Mouse (Mus musculus): ENCODE measurements around the gene Elp5. TPM values are rescaled to one million over a fixed set of nuclear protein-coding genes. Genes with fewer than 3 reads are reported as not detected.

Gene Elp5
- polyA plus RNA-seq, 1 experiment from 2014 or later, result 124 TPM

DNA sequence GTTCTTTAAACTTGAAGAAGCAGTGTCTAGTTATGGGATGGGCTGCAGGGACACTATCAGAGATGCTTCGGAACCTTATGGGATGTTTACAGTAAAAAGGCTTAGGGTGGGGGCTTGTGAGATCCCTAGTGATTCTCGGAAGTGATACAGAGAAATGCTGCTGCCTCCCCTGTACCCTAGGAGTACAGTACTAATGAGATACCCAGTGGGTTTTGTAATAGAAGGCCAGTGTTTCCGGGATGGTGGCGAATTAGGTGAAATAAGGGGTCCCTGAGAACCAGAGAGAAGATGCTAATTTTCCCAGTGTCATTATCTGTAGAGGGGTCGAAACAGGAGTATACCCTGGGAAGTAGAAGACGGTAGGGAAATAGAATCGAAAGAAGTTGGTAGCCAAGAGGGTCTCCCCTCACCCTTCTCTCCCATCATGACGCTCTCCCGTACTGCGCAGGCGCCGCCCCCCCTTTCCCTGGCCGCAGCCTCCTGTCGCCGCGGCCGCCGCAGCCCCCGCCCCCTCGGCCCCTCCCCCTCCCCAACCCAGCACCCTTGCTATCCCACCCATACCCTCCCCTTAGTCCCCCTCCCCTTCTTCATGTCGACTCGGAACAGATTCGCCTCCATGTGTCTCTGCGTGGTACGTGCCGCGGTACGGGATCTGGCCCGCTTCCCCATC lies 41.3 kb upstream of the Elp5 start:
- peak overlapping the region; percentile 55 for H3K9ac ChIP-seq (replicated peaks; ENCODE audit: low read length)
- H3K4me3 ChIP-seq (ENCODE audit: low read length), result peak overlapping the region; percentile 36
- H3K36me3 ChIP-seq (ENCODE audit: insufficient read depth, low read length), result no peaks in the 10 kb centered on the region
- ATAC-seq (ENCODE audit: low FRiP score, low TSS enrichment), result no peak
- H3K27ac ChIP-seq (ENCODE audit: low read length), result no peak overlapping the region
- H3K27me3 ChIP-seq (ENCODE audit: insufficient read depth, low read length), result no peaks in the 10 kb centered on the region
- H3K4me2 ChIP-seq (replicated peaks; ENCODE audit: low read depth, low read length), result peak overlapping the region; percentile 61
- H3K4me1 ChIP-seq (ENCODE audit: insufficient read depth, low read length), result peaks cover 63% of the 10 kb centered on the region
- 14% methylated on average over 9 of the region's 29 CpGs for WGBS
- H3K9me3 ChIP-seq (ENCODE audit: low read length), result no peaks in the 10 kb centered on the region

DNA sequence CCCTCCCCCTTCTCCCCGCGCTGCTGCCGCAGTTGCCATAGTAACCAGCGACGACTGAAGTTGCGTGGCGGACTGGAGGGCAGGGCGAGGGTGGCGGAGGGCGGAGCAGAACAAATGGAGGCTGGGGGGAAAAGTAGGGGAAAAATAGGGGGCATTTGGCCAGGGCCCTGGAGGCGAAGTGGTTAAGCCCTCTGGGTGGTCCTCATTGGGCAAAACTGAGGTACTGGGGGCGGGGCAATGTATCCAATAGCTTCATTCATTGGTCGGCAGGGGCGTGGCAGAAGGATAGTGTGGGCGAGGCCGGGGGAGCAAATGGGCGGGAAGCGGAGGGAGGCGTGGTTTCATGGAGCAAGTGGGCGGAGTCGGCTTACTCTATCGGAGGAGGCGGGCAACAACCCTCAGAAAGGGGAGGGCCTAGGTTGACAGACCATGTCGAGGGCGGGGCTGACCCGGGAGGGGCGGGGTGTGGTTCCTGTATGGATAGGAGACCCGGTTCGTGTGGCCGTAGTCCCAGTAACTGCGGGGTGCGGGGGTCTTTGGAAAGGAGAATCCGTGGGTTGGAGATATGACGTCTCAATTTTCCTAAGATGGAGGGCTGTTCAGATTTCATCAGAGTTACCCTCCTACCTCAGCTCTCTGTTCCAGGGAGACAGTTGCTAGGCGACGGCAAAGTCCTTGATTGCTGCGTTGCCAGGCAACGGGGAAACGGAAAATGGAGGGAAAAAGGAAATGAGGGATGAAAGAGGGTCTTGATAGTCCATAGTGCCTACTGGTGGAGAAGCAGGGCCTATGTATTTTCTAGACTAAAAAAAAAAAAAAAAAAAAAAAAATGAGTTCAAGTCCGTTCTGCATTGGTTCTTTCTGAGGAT lies 39.2 kb upstream of the Elp5 start:
- peak overlapping the region; percentile 27; the same call in 1 of the 2 replicates for H3K9ac ChIP-seq (replicated peaks; ENCODE audit: low read length)
- peak overlapping the region; percentile 74 for H3K4me3 ChIP-seq (ENCODE audit: low read length)
- peak overlapping the region; percentile 94 for H3K4me2 ChIP-seq (replicated peaks; ENCODE audit: low read depth, low read length)
- H3K36me3 ChIP-seq (ENCODE audit: insufficient read depth, low read length), result no peaks in the 10 kb centered on the region
- WGBS, result 2% methylated on average over 40 of the region's 40 CpGs
- peak overlapping the region; percentile 78 for H3K27ac ChIP-seq (ENCODE audit: low read length)
- peak; percentile 67 for ATAC-seq (ENCODE audit: low FRiP score, low TSS enrichment)
- H3K4me1 ChIP-seq (ENCODE audit: insufficient read depth, low read length), result peaks cover 59% of the 10 kb centered on the region
- H3K27me3 ChIP-seq (ENCODE audit: insufficient read depth, low read length), result no peaks in the 10 kb centered on the region
- no peaks in the 10 kb centered on the region for H3K9me3 ChIP-seq (ENCODE audit: low read length)

GRCm38 (mm10) chr11:70020731-70021263 lies 38.5 kb upstream of the Elp5 start:
- Histone ChIP-seq H3K9me3 (ENCODE audit: low read length) (no peaks in the 10 kb centered on the region), H3K9ac (replicated peaks; ENCODE audit: low read length) (peak overlapping the region; percentile 27; the same call in 1 of the 2 replicates), H3K27me3 (ENCODE audit: insufficient read depth, low read length) (no peaks in the 10 kb centered on the region), H3K4me3 (ENCODE audit: low read length) (peak overlapping the region; percentile 74), H3K36me3 (ENCODE audit: insufficient read depth, low read length) (no peaks in the 10 kb centered on the region), H3K27ac (ENCODE audit: low read length) (peak overlapping the region; percentile 88), H3K4me1 (ENCODE audit: insufficient read depth, low read length) (peaks cover 52% of the 10 kb centered on the region), H3K4me2 (replicated peaks; ENCODE audit: low read depth, low read length) (peak overlapping the region; percentile 94)
- WGBS, result under 1% methylated on average over 8 of the region's 8 CpGs
- ATAC-seq (ENCODE audit: low FRiP score, low TSS enrichment), result peak; percentile 89

GRCm38 (mm10) chr11:70020022-70020631 lies 37.8 kb upstream of the Elp5 start:
- Histone ChIP-seq H3K9ac (replicated peaks; ENCODE audit: low read length) (peak overlapping the region; percentile 85), H3K27ac (ENCODE audit: low read length) (peak overlapping the region; percentile 88)

GRCm38 (mm10) chr11:70019495-70020021 lies 37.2 kb upstream of the Elp5 start:
- Histone ChIP-seq H3K27ac (ENCODE audit: low read length) (peak overlapping the region; percentile 88), H3K9ac (replicated peaks; ENCODE audit: low read length) (peak overlapping the region; percentile 85), H3K9me3 (ENCODE audit: low read length) (no peaks in the 10 kb centered on the region), H3K4me2 (replicated peaks; ENCODE audit: low read depth, low read length) (peak overlapping the region; percentile 94), H3K4me3 (ENCODE audit: low read length) (peak overlapping the region; percentile 74), H3K4me1 (ENCODE audit: insufficient read depth, low read length) (peaks cover 58% of the 10 kb centered on the region), H3K36me3 (ENCODE audit: insufficient read depth, low read length) (no peaks in the 10 kb centered on the region), H3K27me3 (ENCODE audit: insufficient read depth, low read length) (no peaks in the 10 kb centered on the region)
- ATAC-seq (ENCODE audit: low FRiP score, low TSS enrichment), result no peak
- WGBS, result 0% methylated on average over 1 of the region's 2 CpGs

More at GRCm38 (mm10) chr11:70020022-70020631, 37.8 kb upstream of the Elp5 start:
- no peaks in the 10 kb centered on the region for H3K9me3 ChIP-seq (ENCODE audit: low read length)
- no peak for ATAC-seq (ENCODE audit: low FRiP score, low TSS enrichment)
- H3K27me3 ChIP-seq (ENCODE audit: insufficient read depth, low read length), result no peaks in the 10 kb centered on the region
- WGBS, result 21% methylated on average over 8 of the region's 8 CpGs
- H3K4me1 ChIP-seq (ENCODE audit: insufficient read depth, low read length), result peaks cover 53% of the 10 kb centered on the region
- H3K4me3 ChIP-seq (ENCODE audit: low read length), result peak overlapping the region; percentile 74
- peak overlapping the region; percentile 94 for H3K4me2 ChIP-seq (replicated peaks; ENCODE audit: low read depth, low read length)
- H3K36me3 ChIP-seq (ENCODE audit: insufficient read depth, low read length), result no peaks in the 10 kb centered on the region

- ATAC-seq (ENCODE audit: low FRiP score, low TSS enrichment), result no peak
- H3K27me3 ChIP-seq (ENCODE audit: insufficient read depth, low read length), result no peaks in the 10 kb centered on the region
- peak overlapping the region; percentile 94 for H3K4me2 ChIP-seq (replicated peaks; ENCODE audit: low read depth, low read length)
- no peaks in the 10 kb centered on the region for H3K9me3 ChIP-seq (ENCODE audit: low read length)
- peaks cover 3% of the 10 kb centered on the region; the same call in 1 of the 2 replicates for H3K36me3 ChIP-seq (ENCODE audit: insufficient read depth, low read length)
- peak overlapping the region; percentile 88 for H3K27ac ChIP-seq (ENCODE audit: low read length)
- under 1% methylated on average over 22 of the region's 25 CpGs for WGBS
- peak overlapping the region; percentile 74 for H3K4me3 ChIP-seq (ENCODE audit: low read length)
- H3K9ac ChIP-seq (replicated peaks; ENCODE audit: low read length), result peak overlapping the region; percentile 85
- peaks cover 56% of the 10 kb centered on the region for H3K4me1 ChIP-seq (ENCODE audit: insufficient read depth, low read length)
Observed at GRCm38 (mm10) chr11:70018131-70018990, 36.0 kb upstream of the Elp5 start.

- WGBS, result 44% methylated on average over 7 of the region's 7 CpGs
- no peak for ATAC-seq (ENCODE audit: low FRiP score, low TSS enrichment)
- Histone ChIP-seq H3K4me1 (ENCODE audit: insufficient read depth, low read length) (peaks cover 53% of the 10 kb centered on the region), H3K9me3 (ENCODE audit: low read length) (no peaks in the 10 kb centered on the region), H3K27ac (ENCODE audit: low read length) (peak overlapping the region; percentile 78; the same call in 1 of the 2 replicates), H3K4me3 (ENCODE audit: low read length) (no peak overlapping the region; the same call in 1 of the 2 replicates), H3K4me2 (replicated peaks; ENCODE audit: low read depth, low read length) (peak overlapping the region; percentile 94), H3K27me3 (ENCODE audit: insufficient read depth, low read length) (no peaks in the 10 kb centered on the region), H3K36me3 (ENCODE audit: insufficient read depth, low read length) (peaks cover 14% of the 10 kb centered on the region), H3K9ac (replicated peaks; ENCODE audit: low read length) (peak overlapping the region; percentile 85)
Observed at GRCm38 (mm10) chr11:70017199-70017767, 35.0 kb upstream of the Elp5 start.

DNA sequence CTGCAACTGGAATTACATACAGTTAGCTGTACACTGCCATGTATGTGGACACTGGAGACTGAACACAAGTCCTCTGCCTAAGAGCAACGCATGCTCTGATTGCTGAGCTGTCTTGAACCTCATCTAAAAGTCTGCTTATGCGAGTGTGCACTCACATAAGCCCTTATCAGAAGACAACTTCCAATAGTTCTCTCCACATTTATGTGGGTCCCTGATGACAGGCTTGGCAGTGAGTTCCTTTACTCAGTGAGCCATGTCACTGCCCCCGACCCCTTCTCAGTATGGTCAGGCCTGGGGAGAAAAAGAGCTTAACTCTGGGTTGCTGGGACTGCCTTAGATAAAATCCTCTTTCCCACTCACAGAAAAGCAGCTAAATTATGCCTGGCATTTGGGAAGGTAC lies 34.4 kb upstream of the Elp5 start, which contains the start of gene Dlg4:
Dlg4 (plus strand) TSS at position 274 of the 400 bp plus-strand sequence.
- no peaks in the 10 kb centered on the region for H3K9me3 ChIP-seq (ENCODE audit: low read length)
- H3K27me3 ChIP-seq (ENCODE audit: insufficient read depth, low read length), result no peaks in the 10 kb centered on the region
- H3K4me2 ChIP-seq (replicated peaks; ENCODE audit: low read depth, low read length), result peak within 1 kb of the TSS; percentile 94
- H3K4me1 ChIP-seq (ENCODE audit: insufficient read depth, low read length), result peaks cover 53% of the 10 kb centered on the region
- peak within 1 kb of the TSS; percentile 74 for H3K4me3 ChIP-seq (ENCODE audit: low read length)
- ATAC-seq (ENCODE audit: low FRiP score, low TSS enrichment), result no peak
- WGBS, result 66% methylated on average over 3 of the region's 3 CpGs
- peaks cover 19% of the 10 kb centered on the region for H3K36me3 ChIP-seq (ENCODE audit: insufficient read depth, low read length)
- H3K9ac ChIP-seq (replicated peaks; ENCODE audit: low read length), result peak within 1 kb of the TSS; percentile 85
- H3K27ac ChIP-seq (ENCODE audit: low read length), result peak within 1 kb of the TSS; percentile 78
